Mouse (Mus musculus) frontal cortex, postnatal 14 days (tissue): Measurements from ENCODE around the gene Ehhadh.
"Not testable (repeated sequence)": the region's sequence is repeated elsewhere in the genome, so short reads cannot be mapped to it uniquely, and the experiment has no call there.

ENCODE experiments used
- DNase-seq, 2 experiments: peaks; one replicate each; pipeline ENCODE4 v3.0.0; 2022; ENCODE audit warnings: low spot score in 2 of 2

Ehhadh gene

GRCm38 (mm10) chr16:21787516-21788353, at the start of gene Ehhadh:
Ehhadh (minus strand) TSS chr16:21787807.
- DNase-seq = peak; percentile 18 to 24

GRCm38 (mm10) chr16:21836311-21837072, 48.9 kb upstream of the Ehhadh start:
- no peak for DNase-seq

GRCm38 (mm10) chr16:21835584-21835931, 48.0 kb upstream of the Ehhadh start:
- no peak for DNase-seq

GRCm38 (mm10) chr16:21834866-21835583, 47.4 kb upstream of the Ehhadh start:
- no peak for DNase-seq

- DNase-seq = no peak
Measured at GRCm38 (mm10) chr16:21833970-21834369, 46.4 kb upstream of the Ehhadh start.

GRCm38 (mm10) chr16:21833469-21833868, 45.9 kb upstream of the Ehhadh start:
- no peak for DNase-seq

GRCm38 (mm10) chr16:21831764-21832163, 44.2 kb upstream of the Ehhadh start:
- no peak for DNase-seq

GRCm38 (mm10) chr16:21830784-21831183, 43.2 kb upstream of the Ehhadh start:
- DNase-seq = no peak

- no peak for DNase-seq
Measured at GRCm38 (mm10) chr16:21829711-21830110, 42.1 kb upstream of the Ehhadh start.

GRCm38 (mm10) chr16:21827581-21827980, 40.0 kb upstream of the Ehhadh start:
- DNase-seq = no peak

- no peak for DNase-seq
Measured at GRCm38 (mm10) chr16:21827153-21827552, 39.5 kb upstream of the Ehhadh start.

GRCm38 (mm10) chr16:21825612-21826031, 38.0 kb upstream of the Ehhadh start:
- DNase-seq = no peak

- no peak for DNase-seq
Measured at GRCm38 (mm10) chr16:21818629-21819028, 31.0 kb upstream of the Ehhadh start.

- DNase-seq = no peak
Measured at GRCm38 (mm10) chr16:21818132-21818531, 30.5 kb upstream of the Ehhadh start.

- no peak for DNase-seq
Measured at GRCm38 (mm10) chr16:21815669-21816010, 28.0 kb upstream of the Ehhadh start.

- DNase-seq = peak in 1 of 2 experiments; percentile 32
Measured at GRCm38 (mm10) chr16:21814861-21815668, 27.5 kb upstream of the Ehhadh start.

- no peak for DNase-seq
Measured at GRCm38 (mm10) chr16:21813164-21813834, 25.7 kb upstream of the Ehhadh start.

GRCm38 (mm10) chr16:21807786-21808185, 20.2 kb upstream of the Ehhadh start:
- not testable (repeated sequence) for DNase-seq

GRCm38 (mm10) chr16:21806892-21807291, 19.3 kb upstream of the Ehhadh start:
- no peak for DNase-seq

GRCm38 (mm10) chr16:21804258-21804657, 16.7 kb upstream of the Ehhadh start:
- no peak for DNase-seq

- DNase-seq = no peak
Measured at GRCm38 (mm10) chr16:21795071-21795470, 7.5 kb upstream of the Ehhadh start.
